Mouse (Mus musculus) layer of hippocampus, adult 6 months (tissue): ENCODE results near the gene Dbil5. TPM values are rescaled to one million over a fixed set of nuclear protein-coding genes. Genes with fewer than 3 reads are reported as not detected.

Source experiments
- long read RNA-seq, 2 experiments: library from polyadenylated mRNA; unstranded; transcript quantifications; one replicate each; pipeline ENCODE4 v2.0.0; 2019 to 2020
- polyA plus RNA-seq: library from polyadenylated mRNA; unstranded; fragments of <200 nt; fragmentation: Nextera tagmentation; gene quantifications from 2 replicates; pipeline ENCODE4 v1.2.3, GENCODE M21; 2021

The Dbil5 gene
- 1.7 TPM in 2 replicates for polyA plus RNA-seq
- long read RNA-seq, experiment 1, partial matches to known transcripts, result 0 of 1 reads
- long read RNA-seq, experiment 1, other reads (novel, unspliced or antisense), result 1 of 1 reads
- long read RNA-seq, experiment 2, result 0 reads

GRCm38 (mm10) chr11:76217390-76217800 lies at the start of gene Dbil5, which contains the start of gene Gemin4:
TSS of gene Dbil5 (plus strand) at chr11:76217608.
TSS of gene Gemin4 (minus strand) at chr11:76217664.

DNA sequence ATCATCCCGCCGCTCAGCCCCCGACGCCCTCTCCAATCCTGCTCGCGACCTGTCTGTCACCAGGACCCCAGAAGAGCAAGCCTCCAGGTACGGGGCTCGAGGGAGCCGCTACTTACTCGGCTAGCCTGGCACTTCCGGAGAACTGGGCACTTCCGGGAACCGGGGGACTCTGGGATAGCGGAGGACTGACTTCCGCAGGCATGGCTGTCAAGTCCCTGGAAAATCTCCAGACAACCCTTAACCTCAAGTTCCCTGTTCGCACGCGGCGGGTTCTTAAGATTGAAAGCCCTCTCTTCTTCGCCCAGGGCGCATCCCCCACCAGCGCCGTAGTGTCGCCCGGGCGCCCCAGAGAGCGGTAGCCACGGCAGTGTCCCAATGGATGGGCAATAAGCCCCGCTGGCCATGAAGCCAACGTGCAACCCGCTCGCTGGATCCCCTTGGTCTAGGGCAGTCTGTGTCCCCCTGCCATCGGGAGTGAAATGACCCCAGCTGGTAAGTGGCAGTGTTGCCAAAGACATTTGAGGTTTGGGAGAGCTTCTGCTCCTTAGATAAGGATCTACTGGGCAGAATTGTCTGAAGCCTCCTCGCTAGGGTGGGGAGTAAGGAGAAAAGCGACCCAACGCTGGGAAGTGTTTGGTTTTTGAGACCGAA lies 37.8 kb upstream of the Dbil5 start, which contains the start of the genes Vps53 and Fam57a:
Gene Vps53, minus strand, starts transcription at position 153 of the 651 bp plus-strand sequence.
Gene Fam57a, plus strand, starts transcription at position 177 of the 651 bp plus-strand sequence.

DNA sequence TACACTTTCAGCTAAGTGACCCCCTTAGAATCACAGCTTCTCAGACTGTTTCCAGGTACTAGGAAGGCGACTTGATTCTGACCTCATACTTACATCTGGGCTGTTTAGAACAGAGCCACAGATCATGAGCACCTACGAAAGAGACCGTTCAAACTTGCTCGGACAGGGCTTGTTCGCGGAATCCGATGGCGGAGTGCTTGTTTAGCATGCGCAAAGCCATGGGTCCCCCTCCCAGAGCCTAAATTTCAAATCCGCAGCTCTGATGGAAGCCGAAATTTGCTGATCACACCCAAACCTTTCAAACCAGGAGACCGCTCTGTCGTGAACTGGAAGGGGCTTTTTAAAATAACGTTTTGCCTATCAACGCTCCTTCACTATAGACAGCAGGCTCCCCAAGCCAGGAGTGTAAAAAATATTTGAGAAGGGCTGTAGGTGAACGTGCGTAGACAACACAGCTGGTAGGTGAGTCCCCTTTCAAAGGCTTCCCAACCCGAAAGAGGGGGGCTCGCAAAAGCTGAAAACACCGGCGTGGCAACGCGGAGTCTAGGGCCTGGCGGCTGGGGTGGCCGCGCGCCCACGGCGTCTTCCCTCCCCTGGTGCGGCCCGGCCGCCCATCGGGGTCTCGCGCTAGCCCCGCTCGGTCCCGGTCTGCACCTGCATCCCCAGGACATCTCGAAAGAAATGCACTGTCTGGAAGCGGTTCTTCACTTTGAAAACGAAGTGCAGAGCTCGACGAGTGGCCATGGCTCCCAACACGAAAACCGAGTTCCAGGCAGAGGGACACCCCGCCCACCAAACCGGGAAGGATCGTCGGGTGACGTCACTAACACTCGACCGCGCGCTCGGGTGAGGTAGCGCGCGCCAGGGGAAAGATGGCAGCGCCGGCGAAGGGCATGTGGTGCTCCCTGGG lies 25.7 kb downstream of the Dbil5 start, which contains the start of the genes Mrm3 and Glod4:
Gene Mrm3, plus strand, starts transcription at position 815 of the 910 bp plus-strand sequence.
Gene Glod4, minus strand, starts transcription at position 825 of the 910 bp plus-strand sequence.

Other genes starting within 250 kb of the Dbil5 start
- gene 1700016K19Rik, start 217.7 kb upstream of the Dbil5 start, polyA plus RNA-seq, result 2.9 and 6.3 TPM in 2 replicates
- gene Rflnb, start 189.8 kb upstream of the Dbil5 start, polyA plus RNA-seq, result 5.3 and 5.8 TPM in 2 replicates
- gene Vps53, start 38.0 kb upstream of the Dbil5 start, polyA plus RNA-seq, result 63.9 and 65.8 TPM in 2 replicates
- gene Fam57a, start 37.9 kb upstream of the Dbil5 start, polyA plus RNA-seq, result 14.4 and 16.0 TPM in 2 replicates
- 7.8 and 8.7 TPM in 2 replicates for gene Gemin4, start 56 bp downstream of the Dbil5 start, polyA plus RNA-seq
- gene Mrm3, start 26.1 kb downstream of the Dbil5 start, polyA plus RNA-seq, result 22.5 and 22.8 TPM in 2 replicates
- gene Glod4, start 26.1 kb downstream of the Dbil5 start, polyA plus RNA-seq, result 106 and 116 TPM in 2 replicates
- 2.2 and 2.8 TPM in 2 replicates for gene Nxn, start 181.5 kb downstream of the Dbil5 start, polyA plus RNA-seq
- 34.0 and 35.0 TPM in 2 replicates for gene Timm22, start 189.3 kb downstream of the Dbil5 start, polyA plus RNA-seq